Mouse (Mus musculus) heart, adult 10 weeks (tissue): Measurements from ENCODE around the gene 2810021J22Rik. TPM values are rescaled to one million over a fixed set of nuclear protein-coding genes. Genes with fewer than 3 reads are reported as not detected.

Source experiments
- polyA plus RNA-seq: library from polyadenylated mRNA; stranded (reverse); fragments of 350-450 nt; fragmentation: Illumina TruSeq; extraction: RNeasy Lipid Tissue Mini Kit (QIAGEN cat#74804); gene quantifications from one replicate; pipeline ENCODE4 v1.2.3, GENCODE M21; 2014; ENCODE audit warnings: low read depth, low replicate concordance

Gene 2810021J22Rik
- polyA plus RNA-seq: 1.9 TPM

GRCm38 (mm10) chr11:58867039-58867953 lies at the start of gene 2810021J22Rik:
2810021J22Rik (plus strand) TSS chr11:58867216.

DNA sequence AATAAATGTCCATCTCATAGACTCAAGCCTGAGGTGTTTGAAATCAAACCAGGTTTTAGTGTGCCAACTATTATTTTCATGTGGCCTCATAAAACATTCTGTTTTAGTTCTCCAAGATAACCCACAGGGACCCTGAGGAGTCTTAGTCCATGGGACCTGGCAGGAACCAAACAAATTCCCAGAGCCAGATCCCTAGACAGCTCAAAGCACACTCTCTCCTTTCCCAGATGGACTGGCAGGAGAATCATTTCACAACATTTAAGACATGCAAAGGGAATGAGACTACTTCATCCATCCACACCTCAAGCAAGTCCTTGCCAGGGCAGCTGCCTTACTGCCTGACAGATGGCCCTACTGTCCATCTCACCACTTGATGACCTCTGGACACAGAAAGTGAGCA lies 38.1 kb upstream of the 2810021J22Rik start, which contains the start of gene Olfr312:
Gene Olfr312 (plus strand): TSS at position 301 of the 400 bp plus-strand sequence.

GRCm38 (mm10) chr11:58838951-58839350 lies 28.1 kb upstream of the 2810021J22Rik start, which contains the start of gene Olfr311:
Olfr311 (plus strand) TSS chr11:58839251.

DNA sequence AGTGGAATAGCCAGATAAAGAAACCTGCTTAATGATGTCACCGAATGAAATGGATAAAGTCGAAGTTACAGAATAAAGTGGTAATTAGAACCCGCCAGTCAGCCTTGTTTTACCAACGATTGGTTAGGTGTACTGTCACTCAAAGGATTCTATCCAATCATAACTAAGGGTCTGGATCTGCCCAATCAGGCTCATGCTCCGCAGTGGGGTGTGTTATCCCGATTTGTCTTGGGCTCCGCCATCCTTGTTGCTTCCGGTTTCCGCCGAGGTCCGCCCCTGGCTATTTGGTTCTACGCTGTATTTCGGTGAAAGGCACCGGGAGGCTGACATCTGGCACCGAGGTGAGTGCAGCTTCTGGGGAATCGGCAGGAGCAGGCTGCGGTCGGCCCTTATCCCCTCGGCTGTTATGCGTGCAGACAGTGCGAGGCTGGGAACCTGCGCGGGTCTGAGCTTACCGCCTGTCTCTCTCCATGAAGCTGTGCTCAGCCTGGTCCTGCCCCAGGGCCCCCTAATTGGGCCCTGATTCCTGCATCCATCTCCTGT lies 20.0 kb upstream of the 2810021J22Rik start, which contains the start of gene Gm12258:
Gene Gm12258 (plus strand): TSS at position 240 of the 543 bp plus-strand sequence.

DNA sequence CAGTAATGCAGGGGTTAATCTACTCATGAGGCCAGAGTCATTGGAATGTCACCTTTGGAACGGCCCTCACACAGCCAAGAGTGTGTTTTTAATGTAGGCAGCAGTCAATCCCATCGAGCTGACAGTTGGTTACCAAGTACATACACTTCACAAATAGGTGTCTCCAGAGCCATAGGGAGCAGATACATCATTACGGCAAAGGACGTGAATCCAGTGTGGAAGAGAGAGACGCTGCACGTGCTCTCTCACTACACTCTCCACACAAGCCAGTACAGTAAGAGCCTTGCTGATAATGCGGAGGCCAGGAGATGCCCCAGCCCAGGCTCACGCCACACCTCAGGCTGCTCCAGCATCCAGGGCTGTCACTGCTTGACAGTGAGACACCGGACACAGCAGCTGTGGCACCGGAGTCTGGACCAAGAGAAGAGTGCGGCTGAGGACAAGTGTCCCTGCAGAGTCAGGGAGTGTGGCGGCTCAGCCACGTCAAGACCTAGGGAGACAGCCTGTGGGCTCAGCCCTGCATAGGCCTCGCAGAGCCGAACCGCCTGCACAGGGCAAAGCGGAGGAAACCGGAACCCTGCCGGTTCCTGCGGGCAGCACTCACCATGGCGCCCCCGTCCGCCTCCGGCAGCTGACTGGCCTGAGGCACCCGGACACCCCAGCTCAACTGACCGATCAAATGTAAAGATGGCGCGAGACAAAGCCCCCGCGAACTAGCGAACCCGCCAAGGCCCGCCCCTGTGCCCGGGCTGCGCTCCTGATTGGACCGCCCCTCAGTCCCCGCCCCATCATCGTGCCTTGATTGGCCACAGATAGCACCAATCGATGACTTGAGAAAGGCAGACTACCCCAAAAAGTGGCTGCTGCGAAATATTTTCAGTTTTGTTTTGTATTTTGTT lies 36.7 kb downstream of the 2810021J22Rik start, which contains the start of gene Zfp39:
Gene Zfp39 (minus strand): TSS at position 715 of the 899 bp plus-strand sequence.

GRCm38 (mm10) chr11:58917745-58918366 lies 50.8 kb downstream of the 2810021J22Rik start, which contains the start of gene Btnl10:
Btnl10 (plus strand) TSS chr11:58917908.

Other genes starting within 250 kb of the 2810021J22Rik start
- gene Olfr323, start 236.7 kb upstream of the 2810021J22Rik start, polyA plus RNA-seq: not detected
- gene Trim58, start 226.8 kb upstream of the 2810021J22Rik start, polyA plus RNA-seq: not detected
- not detected for gene Olfr322, start 208.4 kb upstream of the 2810021J22Rik start, polyA plus RNA-seq
- gene Olfr320, start 186.1 kb upstream of the 2810021J22Rik start, polyA plus RNA-seq: not detected
- gene Olfr319, start 168.1 kb upstream of the 2810021J22Rik start, polyA plus RNA-seq: not detected
- gene Olfr318, start 143.2 kb upstream of the 2810021J22Rik start, polyA plus RNA-seq: not detected
- not detected for gene Olfr317, start 128.0 kb upstream of the 2810021J22Rik start, polyA plus RNA-seq
- not detected for gene Olfr316, start 114.5 kb upstream of the 2810021J22Rik start, polyA plus RNA-seq
- gene Olfr315, start 94.0 kb upstream of the 2810021J22Rik start, polyA plus RNA-seq: not detected
- not detected for gene Olfr314, start 84.3 kb upstream of the 2810021J22Rik start, polyA plus RNA-seq
- gene Fam183b, start 65.3 kb upstream of the 2810021J22Rik start, polyA plus RNA-seq: not detected
- gene Olfr313, start 52.2 kb upstream of the 2810021J22Rik start, polyA plus RNA-seq: not detected
- not detected for gene Olfr312, start 38.0 kb upstream of the 2810021J22Rik start, polyA plus RNA-seq
- not detected for gene Olfr311, start 28.0 kb upstream of the 2810021J22Rik start, polyA plus RNA-seq
- 2.0 TPM for gene Gm12258, start 20.1 kb upstream of the 2810021J22Rik start, polyA plus RNA-seq
- gene Zfp39, start 37.0 kb downstream of the 2810021J22Rik start, polyA plus RNA-seq: 2.0 TPM
- gene Btnl10, start 50.7 kb downstream of the 2810021J22Rik start, polyA plus RNA-seq: not detected
- gene Rnf187, start 71.7 kb downstream of the 2810021J22Rik start, polyA plus RNA-seq: 123 TPM
- 0.94 TPM for gene Hist3h2ba, start 81.7 kb downstream of the 2810021J22Rik start, polyA plus RNA-seq
- 13.8 TPM for gene Hist3h2a, start 87.5 kb downstream of the 2810021J22Rik start, polyA plus RNA-seq
- 0.24 TPM for gene Trim17, start 87.5 kb downstream of the 2810021J22Rik start, polyA plus RNA-seq
- 21.1 TPM for gene Trim11, start 110.9 kb downstream of the 2810021J22Rik start, polyA plus RNA-seq